Mouse (Mus musculus) ZHBTc4 (cell line): ENCODE measurements at regions not wholly inside any gene's neighbourhood (a gene's known extent, or its start where the extent isn't known, plus 50 kb on each side); places are given as distances from the start of the nearest gene placed in this dataset.

Experiments
- DNase-seq: peaks from one replicate; pipeline ENCODE4 v3.0.0-alpha.2; 2011; ENCODE audit warnings: low read depth, low spot score

GRCm38 (mm10) chr13:64594376-64594775 is 96.8 kb upstream of the Fam240b start:
- no peak for DNase-seq

- peak; percentile 65 for DNase-seq
Observed at GRCm38 (mm10) chr13:64573711-64574110, 76.1 kb upstream of the Fam240b start.

GRCm38 (mm10) chr13:64568876-64569275 is 71.3 kb upstream of the Fam240b start:
- DNase-seq = peak; percentile 60

DNA sequence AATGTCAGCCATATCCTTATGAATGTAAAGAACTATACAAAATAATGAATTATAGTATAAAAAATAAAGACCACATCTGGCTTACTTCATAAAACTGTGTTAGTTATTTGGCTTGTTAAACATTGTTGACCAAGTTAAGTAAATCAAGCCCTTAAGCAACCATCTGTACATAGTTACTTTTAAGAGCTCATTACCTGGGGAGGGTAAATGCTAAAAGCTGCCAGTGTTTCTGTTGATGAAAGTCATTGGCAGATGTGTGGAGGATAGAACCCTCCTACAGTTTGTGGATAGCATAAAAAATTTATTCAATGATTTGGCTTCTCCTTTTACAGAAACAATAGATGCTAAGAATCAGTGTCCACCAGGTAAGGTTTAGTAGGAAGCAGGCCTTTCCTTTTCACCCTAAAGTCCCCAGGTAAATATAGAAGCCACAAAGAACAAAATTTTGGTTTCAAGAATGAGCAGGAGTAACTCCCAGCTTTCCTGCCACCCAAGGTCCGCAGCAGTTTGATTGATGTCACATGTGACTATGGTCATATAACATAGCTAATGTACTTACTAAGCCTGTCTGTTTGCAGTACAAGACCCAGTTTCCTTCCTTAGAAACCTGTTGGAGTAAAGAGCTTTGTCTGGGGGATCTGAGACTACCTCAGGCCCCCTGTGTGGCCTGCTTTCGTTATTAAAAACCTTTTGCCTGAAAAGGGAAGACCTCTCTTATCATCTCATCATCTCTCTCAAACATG is 69.5 kb upstream of the Fam240b start:
- no peak for DNase-seq

DNA sequence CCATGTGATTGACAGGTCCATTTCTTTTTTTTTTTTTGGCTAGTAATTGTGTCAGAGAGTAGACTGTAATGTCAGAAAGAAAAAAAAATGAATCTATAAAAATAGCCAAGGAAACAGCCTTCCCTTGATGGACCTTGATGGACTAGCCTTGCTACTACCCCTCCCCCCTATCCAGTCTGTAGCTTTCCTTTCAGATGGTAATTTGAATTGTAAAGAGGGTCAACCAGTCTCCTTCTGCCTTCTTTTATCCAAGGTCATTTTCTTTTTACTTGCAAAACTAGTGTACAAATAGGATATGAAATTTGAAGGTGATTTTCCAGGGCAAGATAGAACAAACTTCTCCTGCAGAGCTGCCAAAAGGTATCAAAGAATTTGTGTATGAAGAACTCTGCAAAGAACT is 68.2 kb upstream of the Fam240b start:
- DNase-seq = peak; percentile 73
